10 mouse cellular contexts compared by ENCODE assay signal in genomic region chr5:116993674-116994073, GRCm38 (mm10).
"Had no signal": no experiment of that assay in that cellular context is flagged by ENCODE, and none has a peak within 500 bp of the region (broad histone marks: within the 10 kb centered on the region; RNA-seq: fewer than 3 reads in every experiment).

No protein-coding gene starts in this region.

- DNase-seq: kidney, postnatal 14 days; left cerebral cortex, postnatal 4 days; lung, adult 2 months; lung, postnatal 36 days; right cerebral cortex, adult 18-20 months; right cerebral cortex, postnatal 25 days; thymus, adult 18-20 months; thymus, postnatal 14 days had no signal

- ATAC-seq: lung, postnatal 0 days; midbrain, embryonic 13.5 days had no signal
